Mouse (Mus musculus) liver, embryonic 14.5 days (tissue): ENCODE measurements around the gene Ciao2a. TPM values are rescaled to one million over a fixed set of nuclear protein-coding genes. Genes with fewer than 3 reads are reported as not detected.

Experiments
- ATAC-seq: fragments of 200-750 bp; cut with Nextera tagmentation; 2 replicates; pipeline ENCODE4 v1.8.0; 2017; ENCODE audit warnings: moderate number of reproducible peaks, mild to moderate bottlenecking, moderate library complexity; ENCODE audit not compliant: insufficient read depth
- DNase-seq, 3 experiments: peaks; one replicate each; pipeline ENCODE4 v3.0.0-alpha.2; 2012 to 2013; ENCODE audit warnings: low read depth in 3 of 3, low spot score in 3 of 3
- H3K27ac ChIP-seq: fragments of 300-500 bp; sonication (generic); 2 replicates; pipeline ENCODE4 v1.5.1; 2014; ENCODE audit warnings: moderate library complexity, mild to moderate bottlenecking, control low read depth, inconsistent platforms
- H3K27me3 ChIP-seq: fragments of 300-500 bp; sonication (generic); 2 replicates; pipeline ENCODE4 v1.6.1; 2014; ENCODE audit warnings: mild to moderate bottlenecking, low read length, moderate library complexity; ENCODE audit not compliant: control insufficient read depth, insufficient read depth
- H3K36me3 ChIP-seq: fragments of 300-500 bp; sonication (generic); replicated peaks from 2 replicates; pipeline ENCODE4 v1.6.1; 2014; ENCODE audit warnings: low read depth; ENCODE audit not compliant: control insufficient read depth, insufficient read depth
- H3K4me1 ChIP-seq, 2 experiments: fragments of 200-500 bp in 1 of 2; fragments of 300-500 bp in 1 of 2; sonication (generic) in 1 of 2; replicated peaks; 2 replicates each; pipeline ENCODE4 v1.6.1; 2012 to 2014; ENCODE audit warnings: antibody characterized with exemption in 1 of 2, inconsistent platforms in 1 of 2, low read length in 1 of 2; ENCODE audit not compliant: control insufficient read depth in 2 of 2, insufficient read depth in 2 of 2
- H3K4me2 ChIP-seq: fragments of 300-500 bp; sonication (generic); 2 replicates; pipeline ENCODE4 v1.6.1; 2014; ENCODE audit warnings: low read depth, mild to moderate bottlenecking, control low read depth, moderate library complexity
- H3K4me3 ChIP-seq, 2 experiments: fragments of 200-500 bp in 1 of 2; fragments of 300-500 bp in 1 of 2; sonication (generic) in 1 of 2; 2 replicates each; pipeline ENCODE4 v1.5.1; 2012 to 2014; ENCODE audit warnings: low read depth in 2 of 2, low read length in 2 of 2, mild to moderate bottlenecking in 2 of 2, control low read depth in 1 of 2, inconsistent platforms in 1 of 2, moderate library complexity in 1 of 2; ENCODE audit not compliant: insufficient read depth in 1 of 2
- H3K9ac ChIP-seq: fragments of 300-500 bp; sonication (generic); replicated peaks from 2 replicates; pipeline ENCODE4 v1.6.1; 2014; ENCODE audit warnings: mild to moderate bottlenecking, control low read depth, moderate library complexity
- H3K9me3 ChIP-seq: fragments of 300-500 bp; sonication (generic); 2 replicates; pipeline ENCODE4 v1.6.1; 2016; ENCODE audit warnings: low read length, mixed read lengths; ENCODE audit not compliant: control insufficient read depth
- CTCF ChIP-seq: IDR thresholded peaks from 2 replicates; pipeline ENCODE4 v1.5.1; 2016; ENCODE audit warnings: antibody characterized with exemption, low read depth, control low read depth
- EP300 ChIP-seq: IDR thresholded peaks from 2 replicates; pipeline ENCODE4 v1.6.1; 2016; ENCODE audit warnings: antibody characterized with exemption, low read depth
- WGBS: fragments of 180-500 bp; shearing (Covaris S2); extraction: QIAGEN DNeasy Blood & Tissue Kit; methylation state at CpG from one replicate; pipeline ENCODE4 v1.1.7; 2014; ENCODE audit not compliant: insufficient replicate concordance; 5-methylcytosine and 5-hydroxymethylcytosine counted together
- polyA plus RNA-seq, 2 experiments: library from polyadenylated mRNA; depleted of rRNA in 1 of 2; stranded (reverse) in 1 of 2; unstranded in 1 of 2; fragments of >200 nt; fragmentation: Nextera tagmentation in 1 of 2; extraction: Ambion mirVana in 1 of 2; gene quantifications; 2 replicates each; pipeline versions ENCODE4 v1.2.1 to v1.2.3; 2012 to 2014

Ciao2a gene
- polyA plus RNA-seq, 2 experiments = 50.1 to 132 TPM

DNA sequence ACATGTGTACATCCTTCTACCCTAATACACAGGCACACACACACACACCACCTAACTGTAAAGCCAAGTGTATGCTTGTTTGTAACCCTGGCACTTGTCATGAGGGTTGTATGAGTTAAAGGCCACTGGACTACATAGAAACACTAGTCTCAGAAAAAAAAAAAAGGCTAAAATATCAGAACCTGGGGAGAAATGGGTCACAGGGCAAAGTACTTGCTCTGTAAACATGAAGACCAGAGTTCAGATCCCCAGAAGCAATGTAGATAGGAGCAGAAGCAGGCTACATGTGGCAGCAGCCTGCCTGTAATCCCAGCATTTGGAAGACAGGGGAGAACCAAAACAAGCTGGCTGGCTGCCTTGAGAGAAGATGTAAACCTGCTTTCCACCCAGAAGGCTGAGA lies 19.7 kb downstream of the Ciao2a start:
- H3K9ac ChIP-seq = no peak overlapping the region
- no peak overlapping the region for H3K4me3 ChIP-seq
- H3K27me3 ChIP-seq = no peaks in the 10 kb centered on the region
- ATAC-seq (no peak), DNase-seq (no peak)
- H3K4me1 ChIP-seq = no peaks in the 10 kb centered on the region
- no peak overlapping the region for H3K27ac ChIP-seq
- TF ChIP-seq EP300 = no peak
- no peak for TF ChIP-seq CTCF
- no peak overlapping the region for H3K4me2 ChIP-seq
- H3K9me3 ChIP-seq = no peaks in the 10 kb centered on the region
- no peaks in the 10 kb centered on the region for H3K36me3 ChIP-seq

DNA sequence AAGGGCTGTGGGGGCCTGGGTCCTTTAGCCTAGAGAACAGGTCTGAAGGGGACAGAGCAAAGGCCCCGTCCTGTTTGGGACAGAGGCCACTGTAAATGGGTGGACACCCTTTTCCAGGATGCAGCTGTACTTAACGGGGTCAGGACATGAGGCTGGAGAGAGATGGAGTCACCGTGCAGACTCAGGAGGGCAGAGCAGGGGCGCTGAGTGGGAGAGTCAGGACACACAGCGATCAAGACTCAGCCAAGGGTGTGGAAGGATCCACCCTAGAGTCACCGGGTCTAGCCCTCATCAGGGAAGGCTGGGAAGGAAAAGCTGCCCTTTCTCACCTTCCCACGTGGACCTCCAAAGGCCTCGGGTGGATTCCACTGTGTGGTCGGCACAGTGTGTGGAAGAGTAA lies 25.6 kb downstream of the Ciao2a start:
- Histone ChIP-seq H3K9ac (no peak overlapping the region), H3K4me2 (no peak overlapping the region), H3K27ac (no peak overlapping the region), H3K27me3 (no peaks in the 10 kb centered on the region), H3K36me3 (no peaks in the 10 kb centered on the region), H3K4me1 (0 out of 4 replicates have a peak, but pooled peaks cover 0 to 2% of the 10 kb centered on the region in 2 experiments), H3K9me3 (no peaks in the 10 kb centered on the region), H3K4me3 (no peak overlapping the region)
- DNase-seq = no peak
- ATAC-seq = no peak
- WGBS = 48% methylated on average over 9 of the region's 9 CpGs
- TF ChIP-seq CTCF (no peak), EP300 (no peak)

DNA sequence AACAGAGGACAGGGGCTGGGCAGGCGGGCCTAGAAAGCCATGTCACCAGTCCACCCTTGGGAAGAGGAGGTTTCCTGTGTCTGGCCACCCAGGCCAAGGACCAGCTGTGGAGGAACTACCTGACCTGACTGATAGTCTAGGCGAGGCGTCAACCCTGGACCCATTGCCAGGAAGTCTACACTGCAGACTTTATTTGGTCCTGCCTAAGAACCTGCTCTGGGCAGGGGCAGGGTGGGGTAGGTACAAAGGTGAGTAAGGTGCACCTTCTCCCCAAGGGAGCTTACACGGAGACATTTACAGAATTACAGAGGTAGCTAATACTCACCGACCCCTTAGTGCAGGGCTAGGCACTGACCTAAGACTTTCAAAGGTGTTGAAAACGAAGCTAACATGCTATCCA lies 27.2 kb downstream of the Ciao2a start:
- 59% methylated on average over 6 of the region's 6 CpGs for WGBS
- DNase-seq = no peak
- H3K27ac ChIP-seq = no peak overlapping the region

DNA sequence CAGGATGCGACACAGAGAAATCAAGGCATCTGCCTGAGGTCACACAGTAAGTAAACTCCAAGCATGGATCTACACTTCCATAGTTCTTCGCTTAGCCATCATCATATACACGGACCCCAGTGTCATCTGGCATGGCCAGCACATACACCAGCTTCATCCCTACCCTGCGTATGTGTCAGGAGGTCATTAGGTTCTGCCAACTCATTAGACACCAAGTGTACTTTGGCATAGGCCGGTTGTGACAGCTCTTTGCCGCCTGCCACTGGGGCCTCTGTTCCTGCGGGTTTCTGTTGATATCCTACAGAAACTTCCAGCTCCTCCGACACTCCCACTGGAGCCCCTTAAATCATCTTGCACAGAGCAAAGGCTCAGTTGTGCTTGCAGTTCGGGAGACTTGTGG lies 27.6 kb downstream of the Ciao2a start:
- no peak overlapping the region for H3K9ac ChIP-seq
- WGBS = 78% methylated on average over 9 of the region's 9 CpGs
- DNase-seq = no peak

More for the DNA sequence above, 27.2 kb downstream of the Ciao2a start:
- H3K36me3 ChIP-seq = no peaks in the 10 kb centered on the region
- TF ChIP-seq CTCF (no peak), EP300 (no peak)
- no peaks in the 10 kb centered on the region for H3K9me3 ChIP-seq
- H3K4me1 ChIP-seq = peaks cover 3 to 7% of the 10 kb centered on the region in 2 experiments; a peak in 3 of 4 replicates
- H3K9ac ChIP-seq = no peak overlapping the region
- H3K4me3 ChIP-seq = no peak overlapping the region
- ATAC-seq = no peak
- no peak overlapping the region for H3K4me2 ChIP-seq
- no peaks in the 10 kb centered on the region; the same call in 1 of the 2 replicates for H3K27me3 ChIP-seq

DNA sequence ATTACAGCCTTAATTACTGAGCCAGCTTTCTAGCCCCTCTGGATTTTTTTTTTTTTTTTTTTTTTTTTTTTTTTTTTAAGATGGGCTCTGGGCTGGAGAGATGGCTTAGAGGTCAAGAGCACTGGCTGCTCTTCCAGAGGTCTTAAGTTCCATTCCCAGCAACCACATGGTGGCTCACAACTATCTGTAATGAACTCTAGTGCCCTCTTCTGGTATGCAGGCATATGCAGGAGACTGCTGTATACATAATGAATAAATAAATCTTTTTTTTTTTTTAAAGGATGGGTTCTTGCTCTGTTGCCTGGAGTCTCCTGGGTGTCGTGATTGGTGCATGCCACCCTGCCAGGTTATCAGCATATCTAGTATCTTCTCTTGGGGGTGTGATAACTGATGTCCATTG lies 29.1 kb downstream of the Ciao2a start:
- TF ChIP-seq EP300 = no peak
- peak; percentile 58 for TF ChIP-seq CTCF
- Histone ChIP-seq H3K4me3 (no peak overlapping the region), H3K27me3 (no peaks in the 10 kb centered on the region; the same call in 1 of the 2 replicates), H3K27ac (no peak overlapping the region), H3K9me3 (no peaks in the 10 kb centered on the region), H3K9ac (no peak overlapping the region), H3K4me2 (no peak overlapping the region), H3K36me3 (no peaks in the 10 kb centered on the region), H3K4me1 (peaks cover 16 to 25% of the 10 kb centered on the region in 2 experiments)
- ATAC-seq (no peak), DNase-seq (no peak)
- 43% methylated on average over 1 of the region's 1 CpGs for WGBS

More for the DNA sequence above, 27.6 kb downstream of the Ciao2a start:
- Histone ChIP-seq H3K27ac (no peak overlapping the region), H3K27me3 (no peaks in the 10 kb centered on the region; the same call in 1 of the 2 replicates), H3K9me3 (no peaks in the 10 kb centered on the region), H3K4me3 (no peak overlapping the region), H3K4me1 (peaks cover 7 to 11% of the 10 kb centered on the region in 2 experiments; a peak in 3 of 4 replicates), H3K4me2 (no peak overlapping the region), H3K36me3 (no peaks in the 10 kb centered on the region)
- no peak for ATAC-seq
- TF ChIP-seq CTCF (no peak), EP300 (no peak)
